Mouse (Mus musculus): ENCODE data around the gene Xylt1. TPM values are rescaled to one million over a fixed set of nuclear protein-coding genes. Genes with fewer than 3 reads are reported as not detected.

Xylt1 gene
- polyA plus RNA-seq, 1 experiment from 2014 or later: 2.6 TPM

- Histone ChIP-seq H3K4me2 (ENCODE audit: low read length) (no peak overlapping the region), H3K4me1 (replicated peaks; ENCODE audit: control insufficient read depth, insufficient read depth, low read length) (peaks cover 19% of the 10 kb centered on the region), H3K36me3 (ENCODE audit: control insufficient read depth, insufficient read depth) (no peaks in the 10 kb centered on the region), H3K9ac (replicated peaks; ENCODE audit: low read depth, low read length) (no peak overlapping the region), H3K4me3 (replicated peaks; ENCODE audit: low read length) (no peak overlapping the region), H3K9me3 (ENCODE audit: control insufficient read depth, low read length) (no peaks in the 10 kb centered on the region), H3K27ac (ENCODE audit: low read length) (0 out of 2 replicates have a peak overlapping the region, but pooled peaks have one; percentile 30), H3K27me3 (replicated peaks; ENCODE audit: control insufficient read depth, insufficient read depth, low read length) (no peaks in the 10 kb centered on the region)
- ATAC-seq: peak; percentile 49
- WGBS: 22% methylated on average over 5 of the region's 5 CpGs
These were observed 204.4 kb downstream of the Xylt1 start for GRCm38 (mm10) chr7:117585164-117585563.

GRCm38 (mm10) chr7:117586811-117587210 is 206.0 kb downstream of the Xylt1 start:
- ATAC-seq: no peak

GRCm38 (mm10) chr7:117587234-117587929 is 206.6 kb downstream of the Xylt1 start:
- no peak overlapping the region for H3K27ac ChIP-seq (ENCODE audit: low read length)
- peak; percentile 48; the same call in 1 of the 2 replicates for ATAC-seq
- no peak overlapping the region for H3K9ac ChIP-seq (replicated peaks; ENCODE audit: low read depth, low read length)
- H3K27me3 ChIP-seq (replicated peaks; ENCODE audit: control insufficient read depth, insufficient read depth, low read length): no peaks in the 10 kb centered on the region
- 48% methylated on average over 6 of the region's 6 CpGs for WGBS
- H3K36me3 ChIP-seq (ENCODE audit: control insufficient read depth, insufficient read depth): no peaks in the 10 kb centered on the region
- H3K4me2 ChIP-seq (ENCODE audit: low read length): no peak overlapping the region
- H3K4me3 ChIP-seq (replicated peaks; ENCODE audit: low read length): no peak overlapping the region
- H3K4me1 ChIP-seq (replicated peaks; ENCODE audit: control insufficient read depth, insufficient read depth, low read length): peaks cover 19% of the 10 kb centered on the region
- no peaks in the 10 kb centered on the region for H3K9me3 ChIP-seq (ENCODE audit: control insufficient read depth, low read length)

More at GRCm38 (mm10) chr7:117586811-117587210, 206.0 kb downstream of the Xylt1 start:
- no peaks in the 10 kb centered on the region for H3K27me3 ChIP-seq (replicated peaks; ENCODE audit: control insufficient read depth, insufficient read depth, low read length)
- H3K4me2 ChIP-seq (ENCODE audit: low read length): no peak overlapping the region
- no peak overlapping the region for H3K27ac ChIP-seq (ENCODE audit: low read length)
- no peaks in the 10 kb centered on the region for H3K9me3 ChIP-seq (ENCODE audit: control insufficient read depth, low read length)
- H3K36me3 ChIP-seq (ENCODE audit: control insufficient read depth, insufficient read depth): no peaks in the 10 kb centered on the region
- H3K4me3 ChIP-seq (replicated peaks; ENCODE audit: low read length): no peak overlapping the region
- peaks cover 19% of the 10 kb centered on the region for H3K4me1 ChIP-seq (replicated peaks; ENCODE audit: control insufficient read depth, insufficient read depth, low read length)
- no peak overlapping the region for H3K9ac ChIP-seq (replicated peaks; ENCODE audit: low read depth, low read length)

GRCm38 (mm10) chr7:117588426-117588825 is 207.6 kb downstream of the Xylt1 start:
- no peak overlapping the region for H3K27ac ChIP-seq (ENCODE audit: low read length)
- H3K9ac ChIP-seq (replicated peaks; ENCODE audit: low read depth, low read length): no peak overlapping the region

GRCm38 (mm10) chr7:117589359-117589758 is 208.6 kb downstream of the Xylt1 start:
- Histone ChIP-seq H3K27me3 (replicated peaks; ENCODE audit: control insufficient read depth, insufficient read depth, low read length) (no peaks in the 10 kb centered on the region), H3K4me2 (ENCODE audit: low read length) (no peak overlapping the region), H3K9ac (replicated peaks; ENCODE audit: low read depth, low read length) (no peak overlapping the region), H3K9me3 (ENCODE audit: control insufficient read depth, low read length) (no peaks in the 10 kb centered on the region), H3K4me3 (replicated peaks; ENCODE audit: low read length) (no peak overlapping the region), H3K36me3 (ENCODE audit: control insufficient read depth, insufficient read depth) (no peaks in the 10 kb centered on the region), H3K27ac (ENCODE audit: low read length) (no peak overlapping the region), H3K4me1 (replicated peaks; ENCODE audit: control insufficient read depth, insufficient read depth, low read length) (peaks cover 19% of the 10 kb centered on the region)
- whole genome bisulfite sequencing: 26% methylated on average over 2 of the region's 2 CpGs
- ATAC-seq: no peak

More at GRCm38 (mm10) chr7:117588426-117588825, 207.6 kb downstream of the Xylt1 start:
- H3K27me3 ChIP-seq (replicated peaks; ENCODE audit: control insufficient read depth, insufficient read depth, low read length): no peaks in the 10 kb centered on the region
- WGBS: 13% methylated on average over 1 of the region's 1 CpGs
- no peaks in the 10 kb centered on the region for H3K36me3 ChIP-seq (ENCODE audit: control insufficient read depth, insufficient read depth)
- H3K4me1 ChIP-seq (replicated peaks; ENCODE audit: control insufficient read depth, insufficient read depth, low read length): peaks cover 19% of the 10 kb centered on the region
- no peak overlapping the region for H3K4me3 ChIP-seq (replicated peaks; ENCODE audit: low read length)
- no peaks in the 10 kb centered on the region for H3K9me3 ChIP-seq (ENCODE audit: control insufficient read depth, low read length)
- H3K4me2 ChIP-seq (ENCODE audit: low read length): no peak overlapping the region
- 0 out of 2 replicates have a peak, but pooled peaks have one; percentile 15 for ATAC-seq

- H3K27ac ChIP-seq (ENCODE audit: low read length): no peak overlapping the region
- peaks cover 21% of the 10 kb centered on the region for H3K4me1 ChIP-seq (replicated peaks; ENCODE audit: control insufficient read depth, insufficient read depth, low read length)
- H3K27me3 ChIP-seq (replicated peaks; ENCODE audit: control insufficient read depth, insufficient read depth, low read length): no peaks in the 10 kb centered on the region
- 76% methylated on average over 4 of the region's 4 CpGs for WGBS
- no peaks in the 10 kb centered on the region for H3K36me3 ChIP-seq (ENCODE audit: control insufficient read depth, insufficient read depth)
- no peak overlapping the region for H3K4me2 ChIP-seq (ENCODE audit: low read length)
- no peak overlapping the region for H3K9ac ChIP-seq (replicated peaks; ENCODE audit: low read depth, low read length)
- no peaks in the 10 kb centered on the region for H3K9me3 ChIP-seq (ENCODE audit: control insufficient read depth, low read length)
- no peak for ATAC-seq
- no peak overlapping the region for H3K4me3 ChIP-seq (replicated peaks; ENCODE audit: low read length)
These were observed 209.0 kb downstream of the Xylt1 start for GRCm38 (mm10) chr7:117589820-117590219.

- Histone ChIP-seq H3K4me1 (replicated peaks; ENCODE audit: control insufficient read depth, insufficient read depth, low read length) (peaks cover 14% of the 10 kb centered on the region), H3K4me3 (replicated peaks; ENCODE audit: low read length) (no peak overlapping the region), H3K36me3 (ENCODE audit: control insufficient read depth, insufficient read depth) (no peaks in the 10 kb centered on the region), H3K9ac (replicated peaks; ENCODE audit: low read depth, low read length) (no peak overlapping the region), H3K27ac (ENCODE audit: low read length) (no peak overlapping the region), H3K9me3 (ENCODE audit: control insufficient read depth, low read length) (no peaks in the 10 kb centered on the region), H3K27me3 (replicated peaks; ENCODE audit: control insufficient read depth, insufficient read depth, low read length) (no peaks in the 10 kb centered on the region), H3K4me2 (ENCODE audit: low read length) (no peak overlapping the region)
- ATAC-seq: no peak
- 94% methylated on average over 2 of the region's 2 CpGs for WGBS
These were observed 213.4 kb downstream of the Xylt1 start for GRCm38 (mm10) chr7:117594191-117594590.

GRCm38 (mm10) chr7:117595029-117595695 is 214.4 kb downstream of the Xylt1 start:
- Histone ChIP-seq H3K36me3 (ENCODE audit: control insufficient read depth, insufficient read depth) (no peaks in the 10 kb centered on the region), H3K4me3 (replicated peaks; ENCODE audit: low read length) (no peak overlapping the region), H3K9me3 (ENCODE audit: control insufficient read depth, low read length) (no peaks in the 10 kb centered on the region), H3K4me2 (ENCODE audit: low read length) (peak overlapping the region; percentile 18; the same call in 1 of the 2 replicates), H3K27ac (ENCODE audit: low read length) (peak overlapping the region; percentile 73), H3K9ac (replicated peaks; ENCODE audit: low read depth, low read length) (no peak overlapping the region), H3K4me1 (replicated peaks; ENCODE audit: control insufficient read depth, insufficient read depth, low read length) (peaks cover 23% of the 10 kb centered on the region), H3K27me3 (replicated peaks; ENCODE audit: control insufficient read depth, insufficient read depth, low read length) (no peaks in the 10 kb centered on the region)
- 59% methylated on average over 12 of the region's 12 CpGs for WGBS
- ATAC-seq: peak; percentile 68

- Histone ChIP-seq H3K4me1 (replicated peaks; ENCODE audit: control insufficient read depth, insufficient read depth, low read length) (peaks cover 23% of the 10 kb centered on the region), H3K27ac (ENCODE audit: low read length) (no peak overlapping the region), H3K27me3 (replicated peaks; ENCODE audit: control insufficient read depth, insufficient read depth, low read length) (no peaks in the 10 kb centered on the region), H3K4me2 (ENCODE audit: low read length) (no peak overlapping the region), H3K9me3 (ENCODE audit: control insufficient read depth, low read length) (no peaks in the 10 kb centered on the region), H3K9ac (replicated peaks; ENCODE audit: low read depth, low read length) (no peak overlapping the region), H3K4me3 (replicated peaks; ENCODE audit: low read length) (no peak overlapping the region), H3K36me3 (ENCODE audit: control insufficient read depth, insufficient read depth) (no peaks in the 10 kb centered on the region)
- 20% methylated on average over 7 of the region's 7 CpGs for WGBS
- ATAC-seq: peak; percentile 57
These were observed 219.7 kb downstream of the Xylt1 start for GRCm38 (mm10) chr7:117600443-117600842.
